Mouse (Mus musculus) ovary, adult 18-20 months (tissue): ENCODE results near the gene Nfx1.
"Not testable (repeated sequence)": the region's sequence is repeated elsewhere in the genome, so short reads cannot be mapped to it uniquely, and the experiment has no call there.

Experiments
- DNase-seq: peaks from one replicate; pipeline ENCODE4 v3.0.0; 2022; ENCODE audit warnings: low spot score, mixed read lengths

Gene Nfx1

GRCm38 (mm10) chr4:40970842-40971701 lies at the start of gene Nfx1:
Nfx1 (plus strand) TSS chr4:40970906.
- peak; percentile 93 for DNase-seq

GRCm38 (mm10) chr4:40921288-40921687 lies 49.4 kb upstream of the Nfx1 start:
- no peak for DNase-seq

GRCm38 (mm10) chr4:40923087-40923651 lies 47.5 kb upstream of the Nfx1 start:
- peak; percentile 33 for DNase-seq

- no peak for DNase-seq
These were observed 45.1 kb upstream of the Nfx1 start for GRCm38 (mm10) chr4:40925568-40925967.

- no peak for DNase-seq
These were observed 41.7 kb upstream of the Nfx1 start for GRCm38 (mm10) chr4:40929046-40929445.

GRCm38 (mm10) chr4:40933694-40934093 lies 37.0 kb upstream of the Nfx1 start:
- DNase-seq, result no peak

GRCm38 (mm10) chr4:40934369-40934768 lies 36.3 kb upstream of the Nfx1 start:
- not testable (repeated sequence) for DNase-seq

- peak; percentile 21 for DNase-seq
These were observed 34.4 kb upstream of the Nfx1 start for GRCm38 (mm10) chr4:40936175-40936839.

- no peak for DNase-seq
These were observed 31.9 kb upstream of the Nfx1 start for GRCm38 (mm10) chr4:40938793-40939192.

GRCm38 (mm10) chr4:40943651-40944050 lies 27.1 kb upstream of the Nfx1 start:
- DNase-seq, result no peak

- no peak for DNase-seq
These were observed 24.1 kb upstream of the Nfx1 start for GRCm38 (mm10) chr4:40946516-40947121.

GRCm38 (mm10) chr4:40947565-40948159 lies 23.0 kb upstream of the Nfx1 start:
- DNase-seq, result peak; percentile 6

- peak; percentile 99 for DNase-seq
These were observed 22.5 kb upstream of the Nfx1 start, which contains the start of the genes Bag1 and Chmp5 for GRCm38 (mm10) chr4:40948160-40948708. Bag1 (minus strand) TSS chr4:40948294. Chmp5 (plus strand) TSS chr4:40948407.

GRCm38 (mm10) chr4:40953521-40953920 lies 17.2 kb upstream of the Nfx1 start:
- DNase-seq, result no peak

- no peak for DNase-seq
These were observed 14.8 kb upstream of the Nfx1 start for GRCm38 (mm10) chr4:40955942-40956341.

GRCm38 (mm10) chr4:40963536-40963935 lies 7.2 kb upstream of the Nfx1 start:
- DNase-seq, result no peak

GRCm38 (mm10) chr4:40969161-40969560 lies 1.5 kb upstream of the Nfx1 start:
- no peak for DNase-seq

- DNase-seq, result no peak
These were observed 720 bp upstream of the Nfx1 start for GRCm38 (mm10) chr4:40969781-40970591.

GRCm38 (mm10) chr4:40970592-40970841 lies 189 bp upstream of the Nfx1 start:
- DNase-seq, result no peak

- no peak for DNase-seq
These were observed 1.0 kb downstream of the Nfx1 start for GRCm38 (mm10) chr4:40971744-40972143.

GRCm38 (mm10) chr4:40974011-40974410 lies 3.3 kb downstream of the Nfx1 start:
- DNase-seq, result peak; percentile 48
